Mouse (Mus musculus): ENCODE data around the gene Nav2.

The Nav2 gene

GRCm38 (mm10) chr7:49635074-49635621 lies 726.6 kb downstream of the Nav2 start:
- DNase-seq (ENCODE audit: low spot score) = no peak

GRCm38 (mm10) chr7:49635971-49636370 lies 727.5 kb downstream of the Nav2 start:
- no peak for DNase-seq (ENCODE audit: low spot score)

DNA sequence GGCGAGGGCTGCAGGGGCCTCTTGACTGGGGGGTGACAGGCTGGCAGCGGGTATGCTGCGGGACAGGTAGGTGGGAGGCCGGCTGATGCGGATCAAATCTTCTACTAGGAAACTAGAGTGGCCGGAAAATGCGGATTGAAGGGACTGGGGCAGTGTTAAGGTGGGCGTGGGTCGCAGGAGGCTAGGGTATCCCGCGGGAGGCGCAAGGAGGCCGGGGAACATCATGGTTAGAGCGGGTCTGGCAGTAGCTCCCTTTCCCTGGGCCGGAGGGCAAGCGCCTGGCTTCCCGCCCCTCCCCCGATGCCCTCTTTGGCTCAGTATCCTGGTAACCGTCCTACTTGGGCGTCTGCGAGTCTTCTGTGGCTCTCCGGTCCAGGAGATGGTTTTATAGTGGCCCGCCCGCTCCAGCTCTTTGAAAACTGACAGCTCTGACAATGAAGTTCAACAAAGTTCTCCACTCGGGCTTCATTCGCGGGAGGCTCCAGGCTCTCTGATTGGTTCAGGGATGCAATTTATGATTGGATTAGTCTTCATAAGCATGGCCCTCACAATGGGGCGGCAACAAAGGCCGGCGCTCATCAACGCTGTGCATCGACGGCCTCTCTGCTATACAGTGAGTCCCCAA lies 728.1 kb downstream of the Nav2 start, which contains the start of gene Dbx1:
Dbx1 (minus strand) TSS at position 359 of the 625 bp plus-strand sequence.
- no peak for DNase-seq (ENCODE audit: low spot score)

DNA sequence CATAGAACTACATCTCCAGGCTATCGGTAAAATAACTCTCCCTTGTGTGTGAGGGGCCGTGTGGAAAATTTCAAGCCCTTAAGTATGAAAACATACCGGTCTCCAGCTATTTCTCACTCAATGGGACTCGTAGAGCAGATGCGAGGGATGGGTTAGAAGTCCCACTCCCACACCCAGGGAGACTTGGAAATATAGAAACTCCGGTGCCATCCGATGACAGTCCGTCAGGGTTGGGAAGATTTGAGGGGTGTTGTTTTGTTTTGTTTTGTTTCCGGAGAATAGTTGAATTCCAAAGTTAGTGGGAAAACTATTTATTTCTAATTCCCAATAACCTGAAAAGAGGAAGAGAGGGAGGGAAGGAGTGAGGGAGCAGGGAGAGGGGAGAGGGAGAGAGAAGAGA lies 728.8 kb downstream of the Nav2 start:
- DNase-seq (ENCODE audit: low spot score) = no peak

DNA sequence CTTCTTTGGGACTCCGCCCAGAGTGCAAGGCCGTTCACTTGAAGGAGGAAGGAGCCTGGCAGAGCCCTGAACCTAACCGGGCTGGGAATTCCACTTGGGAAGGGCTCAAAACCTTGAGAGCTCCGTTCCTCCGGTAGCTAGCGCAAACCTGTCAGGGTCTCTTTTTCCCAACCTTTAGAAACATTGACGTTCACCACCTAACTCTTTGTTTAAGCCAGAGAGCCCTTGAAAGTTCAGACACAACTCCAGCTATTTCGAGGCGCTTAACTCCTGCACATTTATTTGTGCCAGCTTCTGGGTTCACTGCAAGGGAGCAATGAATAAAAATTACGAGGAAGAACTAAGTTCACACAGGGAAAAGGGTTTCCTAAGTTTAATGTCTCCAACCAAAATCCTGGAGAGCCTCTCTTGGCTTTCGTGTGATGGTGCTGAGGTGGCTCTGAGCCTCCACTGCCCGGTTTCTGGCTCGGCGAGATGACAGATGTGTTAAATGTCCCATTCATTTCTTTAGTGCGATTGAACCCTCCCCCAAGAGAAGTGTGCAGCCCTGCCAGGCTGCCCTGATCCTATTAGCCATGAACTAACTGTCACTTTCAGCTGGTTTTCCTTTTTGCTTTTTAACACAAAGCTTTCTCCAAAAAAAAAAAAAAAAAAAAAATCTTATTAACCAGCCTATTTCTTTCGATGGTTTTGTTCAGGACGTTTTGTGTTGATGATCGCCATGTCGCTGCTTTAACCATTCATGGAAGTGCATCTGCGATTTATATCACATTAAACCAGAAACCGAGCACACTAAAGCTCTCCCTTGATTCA lies 729.5 kb downstream of the Nav2 start:
- no peak for DNase-seq (ENCODE audit: low spot score)

DNA sequence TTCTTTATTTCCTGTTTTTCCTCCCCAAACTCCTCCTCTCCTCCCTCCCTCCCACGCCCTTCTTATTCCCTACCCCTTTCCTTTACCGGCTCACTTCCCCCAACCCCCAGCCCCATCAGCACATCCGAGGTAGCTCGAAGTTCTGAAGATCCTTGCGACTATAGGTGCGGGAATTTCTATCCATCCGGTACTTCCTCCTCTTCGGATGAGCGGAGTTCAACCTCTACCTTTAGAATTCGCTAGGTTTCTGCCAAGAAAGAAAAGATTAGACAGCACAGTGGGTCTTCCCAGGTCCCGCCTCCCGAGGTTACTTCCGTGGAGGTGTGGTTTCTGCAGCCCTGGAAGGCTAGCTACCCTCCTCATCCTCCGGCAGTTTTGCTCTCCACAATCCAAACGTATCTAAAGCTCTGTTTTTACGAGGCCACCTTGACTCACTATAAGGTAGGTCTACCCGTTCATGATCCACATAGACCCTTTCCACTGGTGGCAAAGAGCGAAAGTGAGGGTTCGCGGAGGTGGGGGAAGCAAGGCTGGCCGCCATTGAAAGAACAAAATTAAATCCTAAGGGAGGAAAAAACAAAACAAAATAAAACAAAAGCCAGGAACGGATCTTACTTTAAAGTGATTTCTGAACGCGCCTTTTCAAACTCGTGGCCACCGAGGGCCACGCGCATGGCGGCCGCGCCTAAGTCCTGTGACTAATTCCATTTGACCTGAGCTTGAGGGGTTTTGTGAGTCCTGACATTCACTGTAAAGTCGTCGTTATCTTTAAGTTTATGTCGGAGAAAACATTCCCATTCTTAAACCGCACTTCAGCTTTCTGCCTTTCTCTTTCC lies 730.6 kb downstream of the Nav2 start:
- no peak for DNase-seq (ENCODE audit: low spot score)

DNA sequence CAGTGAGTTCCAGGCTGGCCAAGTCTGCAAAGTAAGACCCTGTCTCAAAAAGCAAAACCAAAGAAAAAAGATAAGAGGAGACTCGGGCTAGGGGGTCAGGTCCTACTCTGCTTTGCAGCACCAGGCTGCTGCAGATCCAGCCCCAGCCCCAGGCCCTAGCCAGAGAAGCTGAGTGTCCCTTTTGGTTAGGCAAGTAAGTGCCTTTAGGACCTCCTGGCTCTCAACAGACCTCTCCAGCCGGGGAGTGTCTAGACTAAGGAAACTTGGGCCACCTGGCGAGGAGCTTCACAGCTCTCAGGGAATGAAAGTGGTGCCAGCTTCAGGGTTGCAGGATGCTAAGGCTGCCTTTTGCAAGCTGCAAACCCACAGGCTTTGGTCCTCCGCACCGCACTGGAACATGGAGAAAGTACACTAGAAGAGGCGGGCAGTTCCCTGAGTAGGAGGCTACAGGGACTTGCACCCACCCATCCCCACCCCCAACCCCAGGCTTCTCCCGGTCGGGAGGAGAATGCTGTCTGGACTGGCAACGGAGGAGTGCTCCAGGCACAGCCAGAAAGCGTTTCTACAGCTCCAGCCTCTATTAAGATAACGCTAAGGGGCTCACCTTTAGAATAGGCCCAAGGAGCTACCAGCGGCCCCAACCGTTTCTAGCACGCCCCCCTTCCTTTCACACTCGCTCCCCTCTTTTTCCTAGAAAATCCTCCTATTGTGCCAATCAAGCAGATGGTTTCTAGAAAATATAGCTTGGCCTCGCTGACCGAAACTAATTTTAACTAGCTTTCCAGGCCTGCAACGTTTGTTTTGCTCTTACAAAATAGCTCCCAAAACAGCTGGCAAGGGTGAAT lies 731.6 kb downstream of the Nav2 start:
- DNase-seq (ENCODE audit: low spot score) = no peak

DNA sequence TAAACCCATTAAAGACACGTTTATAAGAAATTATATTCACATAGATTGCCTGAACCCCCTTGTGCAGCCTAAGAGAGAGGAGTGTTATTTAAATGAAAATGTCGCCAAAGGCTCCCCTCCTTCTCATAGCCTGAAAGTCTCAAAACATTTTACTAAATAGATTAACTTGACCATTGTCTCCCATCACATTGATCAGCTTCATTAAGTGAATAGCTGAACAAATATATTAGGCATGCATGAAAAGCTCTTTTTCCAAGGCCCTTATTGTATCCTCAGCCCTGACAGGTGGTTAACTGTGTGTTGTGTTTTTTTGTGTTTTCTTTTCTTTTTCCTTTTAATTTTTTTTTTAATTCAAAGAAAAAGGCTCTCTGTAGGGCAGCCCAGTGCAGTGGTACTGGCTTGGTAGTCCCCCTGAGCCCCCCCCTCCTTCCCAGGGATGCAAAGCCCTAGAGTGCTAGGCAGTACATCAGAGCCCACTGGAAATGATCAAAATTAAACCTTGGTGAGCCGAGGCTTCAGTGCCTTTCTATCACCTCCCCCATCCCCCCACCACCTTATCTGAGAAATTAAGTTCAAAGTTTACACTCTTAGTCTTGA lies 732.3 kb downstream of the Nav2 start:
- DNase-seq (ENCODE audit: low spot score) = no peak

Data from testis, postnatal 14 days (tissue).